11 mouse cellular contexts compared by ENCODE assay signal in genomic region chr19:36477684-36478083, GRCm38 (mm10).
DNase-seq lines count a peak whose midpoint lies in the region; ATAC-seq and TF ChIP-seq lines count a peak whose summit lies in the region.
"Had no signal": no experiment of that assay in that cellular context is flagged by ENCODE, and none has a peak within 500 bp of the region (broad histone marks: within the 10 kb centered on the region; RNA-seq: fewer than 3 reads in every experiment).

No protein-coding gene starts in this region.

- 0 out of 2 replicates have a peak, but pooled peaks cover 4% of the 10 kb centered on the region for H3K4me1 ChIP-seq in heart, embryonic 15.5 days (replicated peaks)
- no peaks in the 10 kb centered on the region for H3K4me1 ChIP-seq in intestine, postnatal 0 days (replicated peaks; ENCODE audit: control insufficient read depth, insufficient read depth, low read length)
- H3K4me1 ChIP-seq: limb, embryonic 12.5 days had no signal

- no peak overlapping the region for H3K4me3 ChIP-seq in heart, embryonic 15.5 days
- H3K4me3 ChIP-seq in intestine, postnatal 0 days (ENCODE audit: low read depth, low read length) = no peak overlapping the region
- H3K4me3 ChIP-seq: limb, embryonic 12.5 days had no signal

- peak overlapping the region; percentile 24 for H3K4me2 ChIP-seq in heart, embryonic 15.5 days
- H3K4me2 ChIP-seq in intestine, postnatal 0 days (replicated peaks; ENCODE audit: low read depth) = no peak overlapping the region
- H3K4me2 ChIP-seq: limb, embryonic 12.5 days had no signal

- no peak overlapping the region for H3K9ac ChIP-seq in heart, embryonic 15.5 days
- no peak overlapping the region for H3K9ac ChIP-seq in intestine, postnatal 0 days (ENCODE audit: low read depth, low read length)
- H3K9ac ChIP-seq: limb, embryonic 12.5 days had no signal

- no peaks in the 10 kb centered on the region for H3K9me3 ChIP-seq in heart, embryonic 15.5 days (replicated peaks)
- no peaks in the 10 kb centered on the region for H3K9me3 ChIP-seq in intestine, postnatal 0 days (ENCODE audit: control insufficient read depth)
- H3K9me3 ChIP-seq: limb, embryonic 12.5 days had no signal

- H3K27ac ChIP-seq in heart, embryonic 15.5 days = no peak overlapping the region
- H3K27ac ChIP-seq in intestine, postnatal 0 days (ENCODE audit: low read depth, low read length) = no peak overlapping the region
- H3K27ac ChIP-seq: limb, embryonic 12.5 days; stomach, postnatal 0 days had no signal

- no peaks in the 10 kb centered on the region for H3K27me3 ChIP-seq in heart, embryonic 15.5 days
- H3K27me3 ChIP-seq in intestine, postnatal 0 days (replicated peaks; ENCODE audit: control insufficient read depth, insufficient read depth, low read length) = no peaks in the 10 kb centered on the region
- H3K27me3 ChIP-seq: limb, embryonic 12.5 days had no signal

- WGBS in heart, embryonic 15.5 days = 46% methylated on average over 5 of the region's 5 CpGs
- WGBS in intestine, postnatal 0 days = 68% methylated on average over 5 of the region's 5 CpGs

- H3K36me3 ChIP-seq in heart, embryonic 15.5 days = no peaks in the 10 kb centered on the region
- H3K36me3 ChIP-seq in intestine, postnatal 0 days (ENCODE audit: control insufficient read depth, insufficient read depth) = no peaks in the 10 kb centered on the region
- H3K36me3 ChIP-seq: limb, embryonic 12.5 days had no signal

- no peak for DNase-seq in heart, adult 18-20 months
- DNase-seq in 3T3-L1 (ENCODE audit: low read depth, low spot score) = peak; percentile 58
- DNase-seq in CD4-positive, CD25-positive, alpha-beta regulatory T cell, adult 2 months (ENCODE audit: low read depth, low spot score) = peak; percentile 64
- DNase-seq in adrenal gland, adult (ENCODE audit: inconsistent age in 2 of 2, low spot score in 1 of 2) = no peak
- DNase-seq: lung, postnatal 4 days had no signal

- no peak for ATAC-seq in heart, embryonic 15.5 days (replicated peaks; ENCODE audit: insufficient number of reproducible peaks, insufficient read depth, low FRiP score, low read depth)
- ATAC-seq in inflammation-experienced regulatory T-cells, adult 6 months = peak; percentile 60
- ATAC-seq in intestine, postnatal 0 days = no peak
- ATAC-seq: hindbrain, embryonic 16.5 days had no signal

- TF ChIP-seq CTCF in intestine, postnatal 0 days (IDR thresholded peaks at IDR 0.05; ENCODE audit: low read depth) = no peak

Comparison
In these comparisons a context has a peak if more than half of its experiments do, and no peak if none do; other contexts are left out.
1. DNase-seq: peak in 3T3-L1 (single experiment) and CD4-positive, CD25-positive, alpha-beta regulatory T cell, adult 2 months (single experiment); none in heart, adult 18-20 months (0 of 2) and adrenal gland, adult (0 of 2).